Mouse (Mus musculus): ENCODE measurements at regions not wholly inside any gene's neighbourhood (a gene's known extent, or its start where the extent isn't known, plus 50 kb on each side); places are given as distances from the start of the nearest gene placed in this dataset.

- WGBS, result 22% methylated on average over 11 of the region's 11 CpGs
- no peak overlapping the region for H3K9ac ChIP-seq (ENCODE audit: low read depth, low read length)
- no peak overlapping the region for H3K4me2 ChIP-seq (ENCODE audit: low read length)
- no peak for ATAC-seq
- no peak overlapping the region for H3K4me3 ChIP-seq (ENCODE audit: low read length)
- H3K4me1 ChIP-seq (ENCODE audit: control insufficient read depth, insufficient read depth, low read depth, low read length), result no peaks in the 10 kb centered on the region
- no peaks in the 10 kb centered on the region for H3K9me3 ChIP-seq (ENCODE audit: control insufficient read depth, low read length)
- no peak overlapping the region for H3K27ac ChIP-seq (ENCODE audit: low read depth, low read length)
- H3K36me3 ChIP-seq (ENCODE audit: control insufficient read depth, insufficient read depth, low read length), result no peaks in the 10 kb centered on the region
- H3K27me3 ChIP-seq (replicated peaks; ENCODE audit: control insufficient read depth, insufficient read depth, low read length), result no peaks in the 10 kb centered on the region
These were observed 219.6 kb upstream of the Jarid2 start for GRCm38 (mm10) chr13:44509526-44510159.

- no peaks in the 10 kb centered on the region for H3K4me1 ChIP-seq (ENCODE audit: control insufficient read depth, insufficient read depth, low read depth, low read length)
- H3K4me2 ChIP-seq (ENCODE audit: low read length), result no peak overlapping the region
- no peak overlapping the region for H3K4me3 ChIP-seq (ENCODE audit: low read length)
- no peaks in the 10 kb centered on the region for H3K9me3 ChIP-seq (ENCODE audit: control insufficient read depth, low read length)
- no peak overlapping the region for H3K9ac ChIP-seq (ENCODE audit: low read depth, low read length)
- H3K27me3 ChIP-seq (replicated peaks; ENCODE audit: control insufficient read depth, insufficient read depth, low read length), result no peaks in the 10 kb centered on the region
- H3K27ac ChIP-seq (ENCODE audit: low read depth, low read length), result no peak overlapping the region
- H3K36me3 ChIP-seq (ENCODE audit: control insufficient read depth, insufficient read depth, low read length), result no peaks in the 10 kb centered on the region
- no peak for ATAC-seq
- WGBS, result 49% methylated on average over 13 of the region's 13 CpGs
These were observed 215.6 kb upstream of the Jarid2 start for GRCm38 (mm10) chr13:44513378-44514285.

GRCm38 (mm10) chr13:44514636-44515158 is 214.6 kb upstream of the Jarid2 start:
- whole genome bisulfite sequencing, result 80% methylated on average over 5 of the region's 5 CpGs
- no peak overlapping the region for H3K27ac ChIP-seq (ENCODE audit: low read depth, low read length)
- ATAC-seq, result no peak

GRCm38 (mm10) chr13:44516863-44517262 is 212.4 kb upstream of the Jarid2 start:
- Histone ChIP-seq H3K9ac (ENCODE audit: low read depth, low read length) (no peak overlapping the region), H3K4me3 (ENCODE audit: low read length) (no peak overlapping the region), H3K36me3 (ENCODE audit: control insufficient read depth, insufficient read depth, low read length) (no peaks in the 10 kb centered on the region), H3K27me3 (replicated peaks; ENCODE audit: control insufficient read depth, insufficient read depth, low read length) (no peaks in the 10 kb centered on the region), H3K9me3 (ENCODE audit: control insufficient read depth, low read length) (no peaks in the 10 kb centered on the region), H3K27ac (ENCODE audit: low read depth, low read length) (no peak overlapping the region), H3K4me1 (ENCODE audit: control insufficient read depth, insufficient read depth, low read depth, low read length) (no peaks in the 10 kb centered on the region), H3K4me2 (ENCODE audit: low read length) (no peak overlapping the region)
- ATAC-seq, result no peak
- 80% methylated on average over 4 of the region's 4 CpGs for WGBS

More at GRCm38 (mm10) chr13:44514636-44515158, 214.6 kb upstream of the Jarid2 start:
- Histone ChIP-seq H3K9me3 (ENCODE audit: control insufficient read depth, low read length) (no peaks in the 10 kb centered on the region), H3K36me3 (ENCODE audit: control insufficient read depth, insufficient read depth, low read length) (no peaks in the 10 kb centered on the region), H3K4me3 (ENCODE audit: low read length) (no peak overlapping the region), H3K4me1 (ENCODE audit: control insufficient read depth, insufficient read depth, low read depth, low read length) (no peaks in the 10 kb centered on the region), H3K27me3 (replicated peaks; ENCODE audit: control insufficient read depth, insufficient read depth, low read length) (no peaks in the 10 kb centered on the region), H3K4me2 (ENCODE audit: low read length) (no peak overlapping the region), H3K9ac (ENCODE audit: low read depth, low read length) (no peak overlapping the region)

- no peak for ATAC-seq
- Histone ChIP-seq H3K27ac (ENCODE audit: low read depth, low read length) (no peak overlapping the region), H3K9me3 (ENCODE audit: control insufficient read depth, low read length) (no peaks in the 10 kb centered on the region), H3K36me3 (ENCODE audit: control insufficient read depth, insufficient read depth, low read length) (no peaks in the 10 kb centered on the region), H3K4me2 (ENCODE audit: low read length) (no peak overlapping the region), H3K27me3 (replicated peaks; ENCODE audit: control insufficient read depth, insufficient read depth, low read length) (no peaks in the 10 kb centered on the region), H3K4me1 (ENCODE audit: control insufficient read depth, insufficient read depth, low read depth, low read length) (no peaks in the 10 kb centered on the region), H3K4me3 (ENCODE audit: low read length) (no peak overlapping the region), H3K9ac (ENCODE audit: low read depth, low read length) (no peak overlapping the region)
- 86% methylated on average over 9 of the region's 9 CpGs for WGBS
These were observed 212.0 kb upstream of the Jarid2 start for GRCm38 (mm10) chr13:44517312-44517711.

GRCm38 (mm10) chr13:44518215-44518614 is 211.1 kb upstream of the Jarid2 start:
- no peaks in the 10 kb centered on the region for H3K36me3 ChIP-seq (ENCODE audit: control insufficient read depth, insufficient read depth, low read length)
- ATAC-seq, result no peak

GRCm38 (mm10) chr13:44523516-44523915 is 205.8 kb upstream of the Jarid2 start:
- H3K4me2 ChIP-seq (ENCODE audit: low read length), result no peak overlapping the region
- H3K36me3 ChIP-seq (ENCODE audit: control insufficient read depth, insufficient read depth, low read length), result no peaks in the 10 kb centered on the region
- H3K4me3 ChIP-seq (ENCODE audit: low read length), result no peak overlapping the region
- H3K27ac ChIP-seq (ENCODE audit: low read depth, low read length), result no peak overlapping the region
- no peaks in the 10 kb centered on the region for H3K9me3 ChIP-seq (ENCODE audit: control insufficient read depth, low read length)
- H3K9ac ChIP-seq (ENCODE audit: low read depth, low read length), result no peak overlapping the region
- WGBS, result 82% methylated on average over 4 of the region's 4 CpGs
- no peak for ATAC-seq
- H3K4me1 ChIP-seq (ENCODE audit: control insufficient read depth, insufficient read depth, low read depth, low read length), result no peaks in the 10 kb centered on the region
- H3K27me3 ChIP-seq (replicated peaks; ENCODE audit: control insufficient read depth, insufficient read depth, low read length), result no peaks in the 10 kb centered on the region

More at GRCm38 (mm10) chr13:44518215-44518614, 211.1 kb upstream of the Jarid2 start:
- WGBS, result 94% methylated on average over 4 of the region's 4 CpGs
- Histone ChIP-seq H3K4me1 (ENCODE audit: control insufficient read depth, insufficient read depth, low read depth, low read length) (no peaks in the 10 kb centered on the region), H3K9me3 (ENCODE audit: control insufficient read depth, low read length) (no peaks in the 10 kb centered on the region), H3K27me3 (replicated peaks; ENCODE audit: control insufficient read depth, insufficient read depth, low read length) (no peaks in the 10 kb centered on the region), H3K9ac (ENCODE audit: low read depth, low read length) (no peak overlapping the region), H3K4me2 (ENCODE audit: low read length) (no peak overlapping the region), H3K4me3 (ENCODE audit: low read length) (no peak overlapping the region), H3K27ac (ENCODE audit: low read depth, low read length) (no peak overlapping the region)

- Histone ChIP-seq H3K9me3 (ENCODE audit: control insufficient read depth, low read length) (no peaks in the 10 kb centered on the region), H3K9ac (ENCODE audit: low read depth, low read length) (no peak overlapping the region), H3K4me2 (ENCODE audit: low read length) (no peak overlapping the region), H3K27ac (ENCODE audit: low read depth, low read length) (no peak overlapping the region), H3K4me3 (ENCODE audit: low read length) (no peak overlapping the region), H3K4me1 (ENCODE audit: control insufficient read depth, insufficient read depth, low read depth, low read length) (no peaks in the 10 kb centered on the region), H3K36me3 (ENCODE audit: control insufficient read depth, insufficient read depth, low read length) (no peaks in the 10 kb centered on the region), H3K27me3 (replicated peaks; ENCODE audit: control insufficient read depth, insufficient read depth, low read length) (no peaks in the 10 kb centered on the region)
- 92% methylated on average over 9 of the region's 9 CpGs for WGBS
- no peak for ATAC-seq
These were observed 198.3 kb upstream of the Jarid2 start for GRCm38 (mm10) chr13:44530867-44531564.
